ENCODE assay signal across 17 mouse cellular contexts in the genomic region with DNA sequence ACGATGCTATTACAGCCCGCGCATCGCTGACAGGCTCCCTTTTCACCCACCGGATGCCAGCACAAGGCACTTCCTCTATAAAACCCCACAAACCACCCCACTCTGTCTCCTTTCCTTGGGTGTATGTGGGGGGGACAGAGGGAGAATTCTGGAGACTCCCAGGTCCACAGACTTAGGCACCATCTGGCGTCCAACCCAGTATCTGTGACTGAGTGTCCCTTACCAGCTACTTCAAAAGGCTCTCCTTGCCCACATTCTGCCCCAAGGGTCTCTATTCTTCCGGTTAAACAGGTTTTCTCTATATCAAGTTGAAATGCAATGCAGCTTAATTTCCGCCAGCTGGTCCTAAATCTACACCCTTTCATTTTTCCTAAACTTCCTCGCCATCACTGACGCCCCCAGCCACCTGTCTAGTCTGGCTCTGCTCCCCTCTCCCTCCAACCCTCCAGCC. TPM values are rescaled to one million over a fixed set of nuclear protein-coding genes. Genes with fewer than 3 reads are reported as not detected.
A peak's percentile ranks its signal among the peaks of the same experiment; 100 is the strongest.
DNase-seq lines count a peak whose midpoint lies in the region; ATAC-seq and TF ChIP-seq lines count a peak whose summit lies in the region.
"Had no signal": no experiment of that assay in that cellular context is flagged by ENCODE, and none has a peak within 500 bp of the region (broad histone marks: within the 10 kb centered on the region; RNA-seq: fewer than 3 reads in every experiment).

No protein-coding gene starts in this region.

- H3K4me1 ChIP-seq in kidney, postnatal 0 days (replicated peaks; ENCODE audit: insufficient read depth, low read length) = no peaks in the 10 kb centered on the region
- H3K4me1 ChIP-seq in thymus, adult 2 months (replicated peaks; ENCODE audit: control insufficient read depth, insufficient read depth, low read length) = peaks cover 4% of the 10 kb centered on the region
- H3K4me1 ChIP-seq: embryonic facial prominence, embryonic 15.5 days; neural tube, embryonic 15.5 days had no signal

- no peak overlapping the region for H3K4me2 ChIP-seq in kidney, postnatal 0 days (ENCODE audit: low read length)
- H3K4me2 ChIP-seq: embryonic facial prominence, embryonic 15.5 days; limb, embryonic 15.5 days; neural tube, embryonic 15.5 days had no signal

- H3K4me3 ChIP-seq in kidney, postnatal 0 days (replicated peaks; ENCODE audit: low read depth, low read length) = no peak overlapping the region
- H3K4me3 ChIP-seq in thymus, adult 2 months (ENCODE audit: control insufficient read depth, insufficient read depth, low read length) = no peak overlapping the region
- H3K4me3 ChIP-seq: embryonic facial prominence, embryonic 15.5 days; limb, embryonic 15.5 days; neural tube, embryonic 15.5 days had no signal

- WGBS in kidney, postnatal 0 days = 51% methylated on average over 10 of the region's 10 CpGs
- WGBS in thymus, adult 2 months = 37% methylated on average over 10 of the region's 10 CpGs

- H3K36me3 ChIP-seq in kidney, postnatal 0 days (ENCODE audit: insufficient read depth, low read length) = no peaks in the 10 kb centered on the region
- no peaks in the 10 kb centered on the region for H3K36me3 ChIP-seq in thymus, adult 2 months (ENCODE audit: control insufficient read depth, insufficient read depth, low read length)
- H3K36me3 ChIP-seq: embryonic facial prominence, embryonic 15.5 days; limb, embryonic 15.5 days; neural tube, embryonic 15.5 days had no signal

- no peak for TF ChIP-seq POLR2A in thymus, adult 2 months (IDR thresholded peaks at IDR 0.05; ENCODE audit: control insufficient read depth, extremely low read depth, insufficient read depth, low read length, poor library complexity)

- H3K9me3 ChIP-seq in kidney, postnatal 0 days (replicated peaks; ENCODE audit: low read length) = no peaks in the 10 kb centered on the region
- H3K9me3 ChIP-seq: embryonic facial prominence, embryonic 15.5 days; limb, embryonic 15.5 days; neural tube, embryonic 15.5 days had no signal

- no peak for TF ChIP-seq CTCF in kidney, postnatal 0 days (IDR thresholded peaks at IDR 0.05; ENCODE audit: low read depth)
- TF ChIP-seq CTCF in thymus, adult 2 months (IDR thresholded peaks at IDR 0.05; ENCODE audit: borderline replicate concordance, control insufficient read depth, extremely low read depth, insufficient read depth, low read length, poor library complexity) = no peak

- peak; percentile 12 for DNase-seq in embryo, embryonic 10.5 days (ENCODE audit: low spot score)
- no peak for DNase-seq in embryo, embryonic 9.5 days (ENCODE audit: extremely low spot score)
- DNase-seq in kidney, postnatal 0 days (ENCODE audit: low spot score) = peak; percentile 9
- no peak for DNase-seq in kidney, postnatal 4 days
- DNase-seq in thymus, adult 2 months = peak; percentile 28
- DNase-seq in thymus, adult 18-20 months = no peak
- DNase-seq in retina, embryonic 14.5 days (ENCODE audit: low spot score) = no peak
- DNase-seq: cerebellum, adult 9-10 months; heart, adult 18-20 months; heart, postnatal 14 days; kidney, adult 9 months; lung, adult 2 months had no signal

- ATAC-seq in kidney, postnatal 0 days (replicated peaks; ENCODE audit: low FRiP score, low read depth) = no peak
- no peak for ATAC-seq in megakaryocyte, adult 5-6 weeks (ENCODE audit: poor library complexity, severe bottlenecking)
- ATAC-seq: Patski had no signal

- H3K27me3 ChIP-seq in kidney, postnatal 0 days (ENCODE audit: insufficient read depth, low read length) = no peaks in the 10 kb centered on the region
- no peaks in the 10 kb centered on the region for H3K27me3 ChIP-seq in thymus, adult 2 months (ENCODE audit: control insufficient read depth, insufficient read depth, low read length)
- H3K27me3 ChIP-seq: embryonic facial prominence, embryonic 15.5 days; limb, embryonic 15.5 days; neural tube, embryonic 15.5 days; Patski had no signal

- H3K9ac ChIP-seq in kidney, postnatal 0 days (ENCODE audit: low read depth, low read length) = no peak overlapping the region
- H3K9ac ChIP-seq: embryonic facial prominence, embryonic 15.5 days; limb, embryonic 15.5 days; neural tube, embryonic 15.5 days had no signal

- no peak overlapping the region for H3K27ac ChIP-seq in kidney, postnatal 0 days
- no peak overlapping the region for H3K27ac ChIP-seq in thymus, adult 2 months (ENCODE audit: control insufficient read depth, insufficient read depth, low read length)
- H3K27ac ChIP-seq: embryonic facial prominence, embryonic 15.5 days; limb, embryonic 15.5 days; neural tube, embryonic 15.5 days had no signal

RNA-seq across cellular contexts. Expression of a gene that starts 36.2 kb away (rescaled TPM):
- 6.6 and 6.9 TPM in 2 replicates for polyA plus RNA-seq in kidney, postnatal 0 days (2015; fragmentation: Nextera tagmentation; extraction: Ambion mirVana)
- 0.96 and 1.2 TPM in 2 replicates for polyA plus RNA-seq in thymus, adult 2 months (2012; rRNA removed)
- total RNA-seq in megakaryocyte, adult 5-6 weeks (2015) = 0.20 and 0.82 TPM in 2 replicates
- total RNA-seq in megakaryocyte, adult 5-6 weeks (2017) = 2.7 and 5.7 TPM in 2 replicates

Comparison
In these comparisons a context has a peak if more than half of its experiments do, and no peak if none do; other contexts are left out.
1. DNase-seq: peak in embryo, embryonic 10.5 days (single experiment), kidney, postnatal 0 days (single experiment) and thymus, adult 2 months (single experiment); none in embryo, embryonic 9.5 days (single experiment), kidney, postnatal 4 days (0 of 2), thymus, adult 18-20 months (0 of 2) and retina, embryonic 14.5 days (single experiment).